In the genomic region with DNA sequence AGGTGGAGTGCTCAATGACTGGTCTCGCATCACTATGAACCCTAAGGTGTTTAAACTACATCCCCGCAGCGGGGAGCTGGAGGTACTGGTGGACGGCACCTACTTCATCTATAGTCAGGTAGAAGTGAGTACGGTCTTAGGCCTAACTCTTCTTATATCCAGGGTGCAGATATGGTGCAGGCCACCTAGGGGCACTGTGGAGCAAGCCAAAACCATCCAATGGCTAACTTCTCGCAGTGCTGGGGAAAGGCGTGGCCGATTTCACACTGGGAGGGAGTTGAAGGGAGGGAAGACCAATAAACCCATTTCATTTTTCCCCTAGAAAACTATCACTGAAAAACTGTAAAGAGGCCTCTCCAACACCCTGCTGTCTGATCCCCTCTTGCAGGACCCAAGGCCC, we compare ENCODE assay signal across 9 mouse cellular contexts. TPM values are rescaled to one million over a fixed set of nuclear protein-coding genes. Genes with fewer than 3 reads are reported as not detected.
A peak's percentile ranks its signal among the peaks of the same experiment; 100 is the strongest.
DNase-seq lines count a peak whose midpoint lies in the region; ATAC-seq lines count a peak whose summit lies in the region.
"Had no signal": no experiment of that assay in that cellular context is flagged by ENCODE, and none has a peak within 500 bp of the region (broad histone marks: within the 10 kb centered on the region; RNA-seq: fewer than 3 reads in every experiment).

No protein-coding gene starts in this region.

- no peak overlapping the region for H3K27ac ChIP-seq in midbrain, embryonic 15.5 days
- no peak overlapping the region for H3K27ac ChIP-seq in midbrain, embryonic 14.5 days (replicated peaks; ENCODE audit: low read depth, low read length)
- no peak overlapping the region for H3K27ac ChIP-seq in embryonic facial prominence, embryonic 11.5 days (replicated peaks; ENCODE audit: low read depth, low read length)

- no peaks in the 10 kb centered on the region for H3K4me1 ChIP-seq in midbrain, embryonic 15.5 days
- H3K4me1 ChIP-seq in midbrain, embryonic 14.5 days (ENCODE audit: control insufficient read depth, insufficient read depth, low read length): no peaks in the 10 kb centered on the region
- no peaks in the 10 kb centered on the region for H3K4me1 ChIP-seq in embryonic facial prominence, embryonic 11.5 days (ENCODE audit: control insufficient read depth, insufficient read depth, low read length)

- peak; percentile 0 for DNase-seq in CD4-positive, CD25-positive, alpha-beta regulatory T cell, adult 2 months (ENCODE audit: low read depth, low spot score)
- no peak for DNase-seq in midbrain, embryonic 14.5 days
- peak; percentile 1 for DNase-seq in embryonic facial prominence, embryonic 11.5 days (ENCODE audit: low spot score)
- DNase-seq in ovary, postnatal 36 days (ENCODE audit: low spot score): no peak

- H3K4me3 ChIP-seq in midbrain, embryonic 15.5 days: no peak overlapping the region
- H3K4me3 ChIP-seq in midbrain, embryonic 14.5 days (replicated peaks; ENCODE audit: low read depth, low read length): no peak overlapping the region
- H3K4me3 ChIP-seq in embryonic facial prominence, embryonic 11.5 days (ENCODE audit: low read depth, low read length): no peak overlapping the region

- ATAC-seq in CD4-positive, CD25-positive, alpha-beta regulatory T cell, adult 4 months: no peak
- 0 out of 2 replicates have a peak, but pooled peaks have one; percentile 33 for ATAC-seq in midbrain, embryonic 15.5 days (replicated peaks)
- ATAC-seq in midbrain, embryonic 14.5 days (ENCODE audit: low FRiP score, low TSS enrichment): no peak
- no peak for ATAC-seq in embryonic facial prominence, embryonic 11.5 days (replicated peaks; ENCODE audit: insufficient number of reproducible peaks, low FRiP score, low TSS enrichment, low read depth)
- ATAC-seq in megakaryocyte-erythroid progenitor cell, adult 5-6 weeks (replicated peaks; ENCODE audit: low FRiP score, low TSS enrichment, poor library complexity, severe bottlenecking): peak; percentile 99
- no peak for ATAC-seq in inflammation-experienced regulatory T-cells, adult 6 months

- no peaks in the 10 kb centered on the region for H3K36me3 ChIP-seq in midbrain, embryonic 15.5 days (replicated peaks)
- no peaks in the 10 kb centered on the region for H3K36me3 ChIP-seq in midbrain, embryonic 14.5 days (ENCODE audit: control insufficient read depth, insufficient read depth, low read length)
- no peaks in the 10 kb centered on the region for H3K36me3 ChIP-seq in embryonic facial prominence, embryonic 11.5 days (replicated peaks; ENCODE audit: control insufficient read depth, insufficient read depth, low read depth, low read length)

- H3K4me2 ChIP-seq in midbrain, embryonic 15.5 days: no peak overlapping the region
- H3K4me2 ChIP-seq in midbrain, embryonic 14.5 days (ENCODE audit: low read length): no peak overlapping the region
- H3K4me2 ChIP-seq in embryonic facial prominence, embryonic 11.5 days (ENCODE audit: low read depth, low read length): no peak overlapping the region

- H3K9me3 ChIP-seq in midbrain, embryonic 15.5 days: no peaks in the 10 kb centered on the region
- no peaks in the 10 kb centered on the region for H3K9me3 ChIP-seq in midbrain, embryonic 14.5 days (ENCODE audit: control insufficient read depth, low read length)
- no peaks in the 10 kb centered on the region for H3K9me3 ChIP-seq in embryonic facial prominence, embryonic 11.5 days (replicated peaks; ENCODE audit: control insufficient read depth, low read length)

- H3K27me3 ChIP-seq in midbrain, embryonic 15.5 days (replicated peaks): 0 out of 2 replicates have a peak, but pooled peaks cover 6% of the 10 kb centered on the region
- no peaks in the 10 kb centered on the region for H3K27me3 ChIP-seq in midbrain, embryonic 14.5 days (ENCODE audit: control insufficient read depth, insufficient read depth, low read length)
- H3K27me3 ChIP-seq in embryonic facial prominence, embryonic 11.5 days (ENCODE audit: control insufficient read depth, insufficient read depth, low read length): no peaks in the 10 kb centered on the region

- H3K9ac ChIP-seq in midbrain, embryonic 15.5 days: no peak overlapping the region
- H3K9ac ChIP-seq in midbrain, embryonic 14.5 days (replicated peaks; ENCODE audit: low read length): no peak overlapping the region
- H3K9ac ChIP-seq in embryonic facial prominence, embryonic 11.5 days (replicated peaks; ENCODE audit: low read length): no peak overlapping the region

- 82% methylated on average over 8 of the region's 8 CpGs for WGBS in midbrain, embryonic 15.5 days
- WGBS in midbrain, embryonic 14.5 days: 80% methylated on average over 8 of the region's 8 CpGs
- 80% methylated on average over 8 of the region's 8 CpGs for WGBS in embryonic facial prominence, embryonic 11.5 days

RNA-seq across cellular contexts. Expression of a gene that starts 33.8 kb away (rescaled TPM):
- under 1 TPM in 1 of 2 experiments, not detected in 1; 0.80 TPM for polyA plus RNA-seq in CD4-positive, CD25-positive, alpha-beta regulatory T cell, adult 4 months (2017; shearing (Covaris generic))
- not detected in 2 replicates for polyA plus RNA-seq in midbrain, embryonic 15.5 days (2015; fragmentation: Nextera tagmentation; extraction: Ambion mirVana)
- polyA plus RNA-seq in midbrain, embryonic 14.5 days (2014; fragmentation: Nextera tagmentation; extraction: Ambion mirVana): not detected in 2 replicates
- 0.25 TPM in 1 of 2 replicates, not detected in the other for polyA plus RNA-seq in embryonic facial prominence, embryonic 11.5 days (2014; fragmentation: Nextera tagmentation; extraction: Ambion mirVana)
- not detected in 2 replicates for total RNA-seq in megakaryocyte-erythroid progenitor cell, adult 5-6 weeks (2014; fragmentation: Nextera tagmentation)
- total RNA-seq in megakaryocyte-erythroid progenitor cell, adult 5-6 weeks (2017): not detected in 2 replicates
- polyA plus RNA-seq in inflammation-experienced regulatory T-cells, adult 6 months (2017; shearing (Covaris generic)): not detected
- polyA plus RNA-seq: hindbrain, embryonic 16.5 days had no signal

RNA-seq across cellular contexts. Expression of a gene that starts 47.5 kb away (rescaled TPM):
- polyA plus RNA-seq in CD4-positive, CD25-positive, alpha-beta regulatory T cell, adult 4 months (2017; shearing (Covaris generic)): 1 to 10 TPM; 1.0 to 1.5 TPM
- 0.10 and 0.37 TPM in 2 replicates for polyA plus RNA-seq in midbrain, embryonic 15.5 days (2015; fragmentation: Nextera tagmentation; extraction: Ambion mirVana)
- polyA plus RNA-seq in midbrain, embryonic 14.5 days (2014; fragmentation: Nextera tagmentation; extraction: Ambion mirVana): 0.35 TPM in 1 of 2 replicates, not detected in the other
- 0.10 and 0.55 TPM in 2 replicates for polyA plus RNA-seq in embryonic facial prominence, embryonic 11.5 days (2014; fragmentation: Nextera tagmentation; extraction: Ambion mirVana)
- 2.1 and 2.3 TPM in 2 replicates for total RNA-seq in megakaryocyte-erythroid progenitor cell, adult 5-6 weeks (2014; fragmentation: Nextera tagmentation)
- total RNA-seq in megakaryocyte-erythroid progenitor cell, adult 5-6 weeks (2017): 0.75 TPM in 1 of 2 replicates, not detected in the other
- under 1 TPM; 0.65 to 0.98 (median 0.77) TPM for polyA plus RNA-seq in inflammation-experienced regulatory T-cells, adult 6 months (2017; shearing (Covaris generic))

Comparison
In these comparisons a context has a peak if more than half of its experiments do, and no peak if none do; other contexts are left out.
1. ATAC-seq: peak in midbrain, embryonic 15.5 days (single experiment) and megakaryocyte-erythroid progenitor cell, adult 5-6 weeks (single experiment); none in CD4-positive, CD25-positive, alpha-beta regulatory T cell, adult 4 months (single experiment), midbrain, embryonic 14.5 days (single experiment), embryonic facial prominence, embryonic 11.5 days (single experiment) and inflammation-experienced regulatory T-cells, adult 6 months (single experiment).
2. DNase-seq: peak in CD4-positive, CD25-positive, alpha-beta regulatory T cell, adult 2 months (single experiment) and embryonic facial prominence, embryonic 11.5 days (single experiment); none in midbrain, embryonic 14.5 days (single experiment) and ovary, postnatal 36 days (single experiment).